Mouse (Mus musculus): ENCODE data around the gene Catsper2.
"Not testable (repeated sequence)": the region's sequence is repeated elsewhere in the genome, so short reads cannot be mapped to it uniquely, and the experiment has no call there.

Gene Catsper2

GRCm38 (mm10) chr2:121434854-121435253 lies 21.3 kb upstream of the Catsper2 start:
- no peak for DNase-seq (ENCODE audit: low read depth, low spot score)

- DNase-seq (ENCODE audit: low read depth, low spot score) = no peak
These were observed 12.3 kb upstream of the Catsper2 start for GRCm38 (mm10) chr2:121425890-121426289.

- no peak for DNase-seq (ENCODE audit: low read depth, low spot score)
These were observed 9.6 kb upstream of the Catsper2 start for GRCm38 (mm10) chr2:121423166-121423565.

GRCm38 (mm10) chr2:121418476-121418875 lies 4.9 kb upstream of the Catsper2 start:
- DNase-seq (ENCODE audit: low read depth, low spot score) = no peak

- no peak for DNase-seq (ENCODE audit: low read depth, low spot score)
These were observed 2.8 kb upstream of the Catsper2 start for GRCm38 (mm10) chr2:121416356-121416755.

- DNase-seq (ENCODE audit: low read depth, low spot score) = no peak
These were observed 2.0 kb upstream of the Catsper2 start for GRCm38 (mm10) chr2:121415591-121415990.

GRCm38 (mm10) chr2:121415103-121415502 lies 1.5 kb upstream of the Catsper2 start:
- no peak for DNase-seq (ENCODE audit: low read depth, low spot score)

GRCm38 (mm10) chr2:121414139-121414685 lies 620 bp upstream of the Catsper2 start:
- DNase-seq (ENCODE audit: low read depth, low spot score) = peak; percentile 35

- DNase-seq (ENCODE audit: low read depth, low spot score) = no peak
These were observed 677 bp downstream of the Catsper2 start for GRCm38 (mm10) chr2:121412843-121413386.

- peak; percentile 51 for DNase-seq (ENCODE audit: low read depth, low spot score)
These were observed 5.4 kb downstream of the Catsper2 start for GRCm38 (mm10) chr2:121408160-121408559.

GRCm38 (mm10) chr2:121403296-121403695 lies 10.3 kb downstream of the Catsper2 start:
- DNase-seq (ENCODE audit: low read depth, low spot score) = no peak

GRCm38 (mm10) chr2:121396624-121397023 lies 17.0 kb downstream of the Catsper2 start:
- peak; percentile 73 for DNase-seq (ENCODE audit: low read depth, low spot score)

GRCm38 (mm10) chr2:121386961-121387575 lies 26.5 kb downstream of the Catsper2 start, which contains the start of gene Strc:
Gene Strc, minus strand, starts transcription at chr2:121387168.
- not testable (repeated sequence) for DNase-seq (ENCODE audit: low read depth, low spot score)

GRCm38 (mm10) chr2:121374766-121375165 lies 38.8 kb downstream of the Catsper2 start:
- no peak for DNase-seq (ENCODE audit: low read depth, low spot score)

GRCm38 (mm10) chr2:121372266-121372665 lies 41.3 kb downstream of the Catsper2 start:
- no peak for DNase-seq (ENCODE audit: low read depth, low spot score)

GRCm38 (mm10) chr2:121370921-121371320 lies 42.7 kb downstream of the Catsper2 start:
- no peak for DNase-seq (ENCODE audit: low read depth, low spot score)

GRCm38 (mm10) chr2:121368831-121369230 lies 44.8 kb downstream of the Catsper2 start:
- DNase-seq (ENCODE audit: low read depth, low spot score) = no peak

- DNase-seq (ENCODE audit: low read depth, low spot score) = no peak
These were observed 49.9 kb downstream of the Catsper2 start for GRCm38 (mm10) chr2:121363656-121364055.

GRCm38 (mm10) chr2:121359461-121359860 lies 54.1 kb downstream of the Catsper2 start:
- no peak for DNase-seq (ENCODE audit: low read depth, low spot score)

GRCm38 (mm10) chr2:121358381-121358780 lies 55.2 kb downstream of the Catsper2 start:
- DNase-seq (ENCODE audit: low read depth, low spot score) = peak; percentile 62

GRCm38 (mm10) chr2:121357961-121358360 lies 55.6 kb downstream of the Catsper2 start:
- DNase-seq (ENCODE audit: low read depth, low spot score) = no peak

GRCm38 (mm10) chr2:121357494-121357893 lies 56.1 kb downstream of the Catsper2 start, which contains the start of gene Ckmt1:
Gene Ckmt1, plus strand, starts transcription at chr2:121357714.
- no peak for DNase-seq (ENCODE audit: low read depth, low spot score)

All from forelimb bud, embryonic 11.5 days (tissue).